Mouse (Mus musculus) heart, postnatal 0 days (tissue): ENCODE measurements at regions not wholly inside any gene's neighbourhood (a gene's known extent, or its start where the extent isn't known, plus 50 kb on each side); places are given as distances from the start of the nearest gene placed in this dataset.

Experiments used
- CTCF ChIP-seq: IDR thresholded peaks from 2 replicates; pipeline ENCODE4 v1.5.1; 2016; ENCODE audit warnings: antibody characterized with exemption, control low read depth, low read depth
- EP300 ChIP-seq: IDR thresholded peaks from 2 replicates; pipeline ENCODE4 v1.6.1; 2016; ENCODE audit warnings: antibody characterized with exemption, low read depth

DNA sequence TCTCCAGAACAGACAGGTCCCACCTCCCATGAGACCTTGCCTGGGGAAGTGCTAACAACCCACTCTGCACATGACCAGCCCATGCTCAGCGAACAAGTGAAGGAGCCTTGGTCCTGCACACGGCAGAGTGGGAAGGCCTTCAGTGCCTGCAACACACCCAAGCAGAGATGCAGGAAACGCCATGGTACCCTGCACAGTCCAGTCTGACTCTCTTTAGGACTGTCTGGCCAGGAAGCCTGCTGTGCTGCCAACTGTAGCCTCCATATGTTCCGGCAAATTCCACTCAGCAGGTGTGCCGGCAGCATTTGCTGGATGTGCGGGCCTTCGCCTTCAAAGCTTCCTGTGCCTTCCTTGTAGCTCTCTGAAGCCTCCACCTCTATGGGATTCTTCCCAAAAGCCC lies 126.5 kb downstream of the Rpl14 start:
- TF ChIP-seq CTCF, result no peak
- no peak for TF ChIP-seq EP300
